Mouse (Mus musculus) thymus, adult 18-20 months (tissue): ENCODE data around the gene Slc39a7.
"Not testable (repeated sequence)": the region's sequence is repeated elsewhere in the genome, so short reads cannot be mapped to it uniquely, and the experiment has no call there.

ENCODE experiments used
- DNase-seq, 2 experiments: peaks; one replicate each; pipeline ENCODE4 v3.0.0; 2022; ENCODE audit warnings: mixed read lengths in 2 of 2

The Slc39a7 gene

GRCm38 (mm10) chr17:34029890-34030595, 1.4 kb downstream of the Slc39a7 start:
- no peak for DNase-seq

DNA sequence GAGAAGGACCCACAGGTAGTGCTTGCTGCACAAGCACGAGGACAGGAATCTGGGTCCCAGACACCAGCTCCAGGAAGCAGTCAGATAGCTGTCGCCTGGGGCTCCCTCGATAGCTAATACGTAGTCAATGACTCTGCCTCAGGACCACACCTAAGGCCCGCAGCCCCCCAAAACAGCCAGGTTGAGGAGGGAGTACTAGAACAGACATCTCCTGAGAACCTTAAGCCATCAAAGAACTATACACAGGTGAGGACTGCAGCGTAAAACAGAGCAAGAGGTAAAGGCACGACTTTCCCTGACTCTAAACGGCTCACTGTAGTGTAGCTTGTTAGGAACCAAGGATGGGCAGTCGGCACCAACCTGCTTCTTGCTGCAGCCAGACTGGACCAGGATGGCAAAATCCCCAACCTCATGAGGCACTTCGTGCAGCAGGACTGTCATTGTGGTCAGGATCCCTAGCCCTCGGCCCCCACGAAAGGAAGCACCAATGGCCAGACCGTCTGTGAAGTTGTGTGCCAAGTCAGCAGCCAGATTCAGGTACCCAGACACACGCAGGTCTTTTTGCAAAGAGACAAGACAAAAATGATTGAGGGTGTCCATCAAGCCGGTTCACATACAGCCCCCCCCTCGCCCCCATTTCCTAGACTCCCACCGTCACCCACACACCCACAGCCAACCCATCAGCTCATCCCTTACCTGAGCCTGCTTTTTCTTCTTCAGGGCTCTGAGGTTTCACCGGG, 2.2 kb downstream of the Slc39a7 start:
- no peak for DNase-seq

DNA sequence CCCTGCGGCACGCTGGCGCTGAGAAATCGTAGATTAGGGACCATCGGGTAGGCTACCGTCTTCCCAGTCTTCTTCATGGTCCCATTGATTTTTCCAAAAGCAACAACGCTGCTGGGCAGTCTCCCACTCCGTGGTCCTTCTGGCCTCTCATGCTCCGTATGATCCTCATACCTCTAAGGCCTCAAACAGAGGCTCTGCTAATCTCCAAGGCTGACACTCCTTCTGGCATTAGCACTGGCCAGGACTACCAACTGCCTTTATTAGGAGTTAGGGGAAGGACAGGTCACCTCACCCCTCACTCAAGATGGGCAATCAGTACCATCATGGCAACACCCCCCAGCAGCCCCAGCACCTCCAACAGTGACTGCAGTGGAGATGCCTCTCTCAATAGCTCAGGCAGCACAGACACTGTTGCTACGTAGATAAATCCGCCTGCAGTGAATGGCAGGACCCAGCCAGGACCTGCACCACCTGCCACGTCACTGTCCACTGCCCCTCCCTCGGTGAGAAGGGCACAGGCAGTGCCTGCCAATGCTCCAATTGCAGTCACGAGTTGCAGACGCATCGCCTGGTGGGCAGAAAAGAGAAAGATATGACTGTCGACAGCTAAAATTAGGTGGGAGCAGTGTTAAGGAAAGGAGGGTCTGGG, 2.9 kb downstream of the Slc39a7 start:
- DNase-seq: no peak

DNA sequence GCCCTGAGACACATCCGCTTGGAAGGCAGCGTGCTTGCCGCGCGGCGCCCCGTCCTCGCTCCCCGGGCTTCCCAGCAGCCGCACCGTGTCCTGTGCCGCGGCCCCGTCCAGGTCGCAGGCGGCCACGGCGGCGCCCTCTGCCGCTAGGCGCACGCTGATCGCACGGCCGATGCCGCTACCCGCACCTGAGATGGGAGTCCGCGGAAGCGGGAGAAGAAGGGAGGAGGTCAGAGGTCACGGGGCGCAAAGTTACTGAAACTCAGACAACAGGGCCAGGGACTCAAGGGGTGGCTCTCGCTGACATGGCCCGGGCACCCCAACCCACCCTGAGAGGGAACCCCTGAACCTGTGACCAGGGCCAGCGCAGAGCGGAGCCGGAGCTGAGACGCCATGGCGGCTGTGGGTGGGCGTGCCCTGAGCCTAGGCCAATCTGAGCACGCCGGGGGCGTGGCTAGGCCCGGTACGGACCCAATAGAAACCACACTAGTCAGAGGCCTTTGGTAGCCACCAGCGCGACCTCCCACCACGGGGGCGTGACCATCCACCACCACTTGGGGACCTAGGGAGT, 3.7 kb downstream of the Slc39a7 start, which contains the start of gene H2-Ke6:
TSS of gene H2-Ke6 (minus strand) at position 405 of the 568 bp plus-strand sequence.
- DNase-seq: peak; percentile 88 to 91

- DNase-seq: peak in 1 of 2 experiments; percentile 55
Observed at GRCm38 (mm10) chr17:34026917-34027655, 4.4 kb downstream of the Slc39a7 start.

- DNase-seq: no peak
Observed at GRCm38 (mm10) chr17:34026221-34026620, 5.3 kb downstream of the Slc39a7 start.

GRCm38 (mm10) chr17:34025756-34026151, 5.7 kb downstream of the Slc39a7 start:
- peak in 1 of 2 experiments; percentile 34 for DNase-seq

DNA sequence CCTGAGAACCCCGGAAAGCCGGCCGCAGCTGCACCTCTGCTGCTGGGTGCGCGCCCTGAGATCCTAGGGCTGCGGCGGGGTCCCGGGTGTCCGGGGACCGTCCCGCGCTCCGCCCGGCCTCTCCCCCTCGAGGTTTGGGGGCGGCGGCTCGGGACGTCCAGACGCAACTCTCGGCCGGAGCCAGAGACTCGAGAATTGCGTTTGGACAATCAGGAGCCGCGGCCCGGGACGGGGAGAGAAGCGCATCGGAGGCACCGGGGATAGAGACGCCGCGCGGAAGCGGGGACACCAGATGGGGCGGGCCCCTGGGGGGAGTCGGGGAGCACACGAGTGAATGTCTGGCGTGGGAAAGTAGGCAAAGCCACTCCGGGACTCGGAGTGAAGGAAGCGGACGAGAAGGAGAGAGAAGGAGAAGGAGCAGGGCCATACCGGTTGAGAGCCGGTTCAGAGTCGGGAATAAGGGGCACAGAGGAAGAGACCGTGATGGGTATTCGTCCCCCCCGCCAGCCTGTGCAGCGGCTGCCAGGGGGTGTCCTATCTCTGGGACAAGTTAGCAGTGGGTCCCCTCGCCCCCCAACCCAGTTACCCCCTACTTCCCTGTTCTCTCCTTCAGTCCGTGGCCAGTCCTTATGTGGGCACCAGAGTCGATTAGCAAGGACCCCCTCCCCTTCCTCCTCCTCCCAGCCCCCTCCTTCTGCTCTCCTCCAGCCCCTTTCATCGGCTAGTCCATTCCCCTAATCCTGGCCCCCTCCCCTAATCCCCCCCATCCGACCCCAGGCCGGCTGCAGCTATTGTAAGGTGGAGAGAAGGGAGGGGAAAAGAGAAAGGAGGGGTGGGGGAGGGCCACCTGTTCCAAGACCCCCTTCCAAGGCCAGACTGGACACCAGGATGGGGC, 6.4 kb downstream of the Slc39a7 start:
- peak in 1 of 2 experiments; percentile 57 for DNase-seq

DNA sequence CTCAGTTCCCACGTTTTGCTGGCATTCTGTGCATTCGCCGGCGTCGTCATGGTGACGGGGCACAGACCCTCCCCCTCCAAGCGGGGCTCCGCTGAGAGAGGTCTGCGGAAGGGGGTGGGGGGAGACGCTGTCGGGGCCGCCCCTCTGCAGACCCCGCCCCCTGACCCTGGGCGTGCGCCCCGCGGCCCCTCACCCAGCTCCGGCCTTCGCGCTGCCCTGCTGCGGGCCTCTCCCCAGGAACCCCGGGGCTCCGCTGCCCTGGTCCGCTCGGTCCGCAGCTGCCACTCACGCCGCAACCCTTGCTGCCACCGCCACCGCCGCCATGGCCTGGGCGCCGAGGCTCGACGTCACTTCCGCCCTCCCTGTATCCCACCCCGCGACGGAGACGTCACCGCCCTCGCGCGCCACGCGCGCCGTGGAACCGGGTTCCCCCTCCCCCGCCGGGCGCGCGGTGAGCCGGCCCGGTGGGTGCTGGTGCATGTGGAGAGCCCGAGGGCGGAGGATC, 7.1 kb downstream of the Slc39a7 start, which contains the start of gene Ring1:
TSS of gene Ring1 (minus strand) at position 364 of the 505 bp plus-strand sequence.
- peak; percentile 81 to 85 for DNase-seq

- no peak for DNase-seq
Observed at GRCm38 (mm10) chr17:34023678-34024077, 7.8 kb downstream of the Slc39a7 start.

DNA sequence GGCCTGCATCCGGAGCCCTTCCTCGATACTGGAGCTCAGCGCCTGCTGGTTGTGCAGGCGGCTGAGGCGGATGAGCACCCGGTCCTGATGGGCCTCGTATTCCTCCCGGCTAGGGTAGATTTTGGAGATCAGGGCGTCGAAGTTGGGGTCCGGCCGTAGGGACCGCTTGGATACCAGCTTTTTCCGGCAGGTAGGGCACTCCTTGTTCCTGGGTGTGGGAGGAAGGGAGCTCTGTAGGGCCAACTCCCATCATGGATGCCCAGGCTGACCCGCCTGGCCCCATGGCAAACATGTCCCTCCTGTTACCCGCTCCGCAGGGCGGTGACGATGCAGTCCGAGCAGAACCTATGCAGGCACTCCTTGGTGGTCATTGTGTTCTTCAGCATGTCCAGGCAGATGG, 8.5 kb downstream of the Slc39a7 start:
- no peak for DNase-seq

- no peak for DNase-seq
Observed at GRCm38 (mm10) chr17:34022414-34022783, 9.1 kb downstream of the Slc39a7 start.

GRCm38 (mm10) chr17:34021539-34022413, 9.7 kb downstream of the Slc39a7 start:
- DNase-seq: no peak

- DNase-seq: no peak
Observed at GRCm38 (mm10) chr17:34013436-34013835, 18.0 kb downstream of the Slc39a7 start.

GRCm38 (mm10) chr17:34010156-34010555, 21.3 kb downstream of the Slc39a7 start:
- no peak for DNase-seq

DNA sequence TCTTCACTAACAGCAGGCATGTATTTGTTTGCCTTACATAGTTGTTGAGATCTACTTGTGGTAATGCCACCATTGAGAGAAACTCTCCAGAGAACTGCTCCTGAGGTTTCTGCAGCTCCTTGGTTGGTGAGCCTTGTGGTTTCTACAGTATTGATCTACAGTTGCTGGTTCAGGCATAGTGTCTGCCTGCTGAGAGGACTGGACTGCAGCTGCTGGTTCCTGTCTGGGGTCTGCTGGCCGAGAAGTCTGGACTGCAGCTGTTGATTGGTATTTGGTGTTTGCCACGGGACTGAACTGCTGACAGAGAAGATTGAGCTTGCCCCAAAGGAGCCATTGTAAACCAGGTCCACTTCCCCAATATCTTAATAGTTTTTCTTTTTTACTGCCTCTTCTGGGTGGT, 24.9 kb downstream of the Slc39a7 start:
- DNase-seq: no peak

DNA sequence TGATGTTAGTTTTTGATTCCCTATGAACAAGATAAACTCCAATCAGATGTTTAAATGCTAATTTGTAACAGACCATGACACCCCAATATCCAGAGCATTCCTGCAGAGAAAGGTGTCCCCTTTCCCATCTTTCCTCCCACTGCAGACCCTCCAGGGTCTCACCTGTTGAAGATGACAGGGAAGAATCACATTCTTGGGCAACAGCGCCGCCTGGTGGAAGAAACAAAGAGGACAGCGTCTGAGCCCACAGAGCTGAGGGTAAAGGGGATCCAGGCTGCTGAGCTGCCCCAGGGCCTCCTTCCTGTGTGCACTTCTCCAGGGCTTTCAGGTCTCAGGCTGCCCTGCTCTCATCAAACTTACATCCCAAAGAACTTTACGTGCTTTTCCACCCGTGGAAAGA, 28.1 kb downstream of the Slc39a7 start:
- peak; percentile 35 to 44 for DNase-seq

DNA sequence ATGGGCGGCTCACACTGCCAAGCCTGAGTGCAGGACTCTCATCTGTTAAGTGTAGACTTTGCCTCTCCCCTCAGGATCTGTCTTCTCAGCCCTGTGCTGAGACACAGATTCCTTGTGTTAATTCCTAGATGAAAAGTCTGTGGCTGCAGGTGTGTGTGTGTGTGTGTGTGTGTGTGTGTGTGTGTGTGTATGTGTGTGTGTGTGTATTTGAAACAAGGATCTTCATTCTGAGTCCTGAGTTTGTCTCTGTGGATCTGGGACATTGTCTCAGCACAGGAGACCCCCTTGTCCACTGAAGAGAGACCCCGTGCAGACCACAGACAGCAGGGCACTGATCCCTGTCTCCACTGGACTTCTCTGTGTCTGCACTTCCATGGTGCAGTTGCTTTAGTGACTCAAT, 30.7 kb downstream of the Slc39a7 start:
- not testable (repeated sequence) for DNase-seq

- DNase-seq: peak; percentile 79 to 87
Observed at GRCm38 (mm10) chr17:34000150-34000537, 31.3 kb downstream of the Slc39a7 start, which contains the start of gene H2-K1. TSS of gene H2-K1 (minus strand) at chr17:34000347.
